Mouse (Mus musculus) stomach, postnatal 0 days (tissue): Measurements from ENCODE around the gene Hoxb6. TPM values are rescaled to one million over a fixed set of nuclear protein-coding genes. Genes with fewer than 3 reads are reported as not detected.

Source experiments
- ATAC-seq: fragments of 200-750 bp; cut with Nextera tagmentation; 2 replicates; pipeline ENCODE4 v1.8.0; 2017; ENCODE audit not compliant: low FRiP score, low TSS enrichment
- DNase-seq: peaks from one replicate; pipeline ENCODE4 v3.0.0-alpha.2; 2016; ENCODE audit warnings: low spot score
- H3K27ac ChIP-seq: fragments of 300-500 bp; sonication (generic); replicated peaks from 2 replicates; pipeline ENCODE4 v1.5.1; 2014; ENCODE audit warnings: mild to moderate bottlenecking, control low read depth
- H3K27me3 ChIP-seq: fragments of 300-500 bp; sonication (generic); 2 replicates; pipeline ENCODE4 v1.6.1; 2014; ENCODE audit warnings: low read length; ENCODE audit not compliant: control insufficient read depth, insufficient read depth
- H3K36me3 ChIP-seq: fragments of 300-500 bp; sonication (generic); 2 replicates; pipeline ENCODE4 v1.6.1; 2014; ENCODE audit warnings: low read length, mixed read lengths; ENCODE audit not compliant: control insufficient read depth, insufficient read depth
- H3K4me1 ChIP-seq: fragments of 300-500 bp; sonication (generic); replicated peaks from 2 replicates; pipeline ENCODE4 v1.6.1; 2014; ENCODE audit warnings: antibody characterized with exemption; ENCODE audit not compliant: control insufficient read depth, insufficient read depth
- H3K4me2 ChIP-seq: fragments of 300-500 bp; sonication (generic); replicated peaks from 2 replicates; pipeline ENCODE4 v1.6.1; 2014; ENCODE audit warnings: low read depth, mild to moderate bottlenecking, control low read depth, moderate library complexity
- H3K4me3 ChIP-seq: fragments of 300-500 bp; sonication (generic); 2 replicates; pipeline ENCODE4 v1.5.1; 2014; ENCODE audit warnings: low read depth, low read length, control low read depth
- H3K9ac ChIP-seq: fragments of 300-500 bp; sonication (generic); 2 replicates; pipeline ENCODE4 v1.6.1; 2014; ENCODE audit warnings: mild to moderate bottlenecking, low read length, control low read depth, mixed read lengths
- H3K9me3 ChIP-seq: fragments of 300-500 bp; sonication (generic); 2 replicates; pipeline ENCODE4 v1.6.1; 2016; ENCODE audit warnings: low read length; ENCODE audit not compliant: control insufficient read depth
- CTCF ChIP-seq: IDR thresholded peaks from 2 replicates; pipeline ENCODE4 v1.5.1; 2016; ENCODE audit warnings: antibody characterized with exemption, low read depth, mild to moderate bottlenecking, moderate library complexity
- EP300 ChIP-seq: optimal IDR thresholded peaks from 2 replicates; pipeline ENCODE3; 2016; ENCODE audit warnings: antibody characterized with exemption
- WGBS: fragments of 180-500 bp; shearing (Covaris S2); extraction: QIAGEN DNeasy Blood & Tissue Kit; methylation state at CpG from one replicate; pipeline ENCODE4 v1.1.7; 2014; 5-methylcytosine and 5-hydroxymethylcytosine counted together
- polyA plus RNA-seq: library from polyadenylated mRNA; unstranded; fragments of >200 nt; fragmentation: Nextera tagmentation; extraction: Ambion mirVana; gene quantifications from 2 replicates; pipeline ENCODE4 v1.2.1, GENCODE M21; 2015

The Hoxb6 gene
- polyA plus RNA-seq, 1 experiment from 2014 or later, result 7.9 TPM

DNA sequence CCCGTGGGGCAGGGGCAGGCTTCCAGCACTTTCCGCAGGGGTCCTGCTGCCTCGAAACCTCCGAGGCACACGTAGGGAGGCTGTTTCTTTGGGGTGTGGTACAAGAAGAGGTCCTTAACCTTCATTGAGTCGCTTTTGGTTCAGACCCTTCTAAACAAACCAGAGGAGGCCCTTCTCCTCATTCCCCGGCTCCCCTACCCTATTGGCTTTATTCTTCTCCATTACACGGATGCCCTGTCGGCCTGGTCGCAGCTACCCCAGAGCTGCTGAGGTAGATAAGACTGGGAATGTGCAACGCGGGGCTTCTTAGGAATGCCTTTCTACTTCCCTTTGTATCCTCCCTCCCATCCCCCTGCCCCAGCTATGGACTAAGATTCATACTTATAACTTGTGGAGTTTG is 34.4 kb downstream of the Hoxb6 start:
- Histone ChIP-seq H3K4me2 (peak overlapping the region; percentile 64), H3K9ac (peak overlapping the region; percentile 70), H3K27ac (peak overlapping the region; percentile 84), H3K27me3 (no peaks in the 10 kb centered on the region; the same call in 1 of the 2 replicates), H3K4me1 (0 out of 2 replicates have a peak, but pooled peaks cover under 1% of the 10 kb centered on the region), H3K9me3 (no peaks in the 10 kb centered on the region), H3K36me3 (no peaks in the 10 kb centered on the region), H3K4me3 (peak overlapping the region; percentile 31)
- no peak for DNase-seq
- WGBS, result 21% methylated on average over 12 of the region's 12 CpGs
- 0 out of 2 replicates have a peak, but pooled peaks have one; percentile 10 for ATAC-seq
- TF ChIP-seq CTCF (no peak), EP300 (no peak)

DNA sequence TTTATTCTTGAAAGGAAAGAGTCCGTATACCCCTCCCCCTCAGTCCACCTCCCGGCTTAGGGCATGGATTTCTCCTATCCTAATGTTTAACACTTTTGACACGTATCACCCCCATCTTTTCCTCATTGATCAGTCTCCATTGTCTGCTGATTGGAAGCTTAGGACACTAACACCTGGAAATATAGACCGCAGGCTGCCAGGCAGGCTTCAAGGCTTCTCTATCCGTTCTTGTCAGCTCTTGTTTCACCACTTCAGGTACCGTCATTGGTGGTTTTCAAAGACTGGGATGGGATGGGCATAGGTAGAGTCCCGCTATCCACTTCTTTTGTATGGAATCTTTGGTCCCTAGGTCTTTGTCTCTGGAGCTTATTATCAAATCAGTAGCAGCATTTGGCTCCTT is 34.8 kb downstream of the Hoxb6 start:
- Histone ChIP-seq H3K9me3 (no peaks in the 10 kb centered on the region), H3K4me1 (0 out of 2 replicates have a peak, but pooled peaks cover 3% of the 10 kb centered on the region), H3K27me3 (no peaks in the 10 kb centered on the region; the same call in 1 of the 2 replicates), H3K4me3 (no peak overlapping the region), H3K27ac (peak overlapping the region; percentile 84), H3K4me2 (peak overlapping the region; percentile 64), H3K36me3 (no peaks in the 10 kb centered on the region), H3K9ac (no peak overlapping the region; the same call in 1 of the 2 replicates)
- TF ChIP-seq CTCF (no peak), EP300 (no peak)
- WGBS, result 14% methylated on average over 7 of the region's 7 CpGs
- DNase-seq (no peak), ATAC-seq (no peak)

DNA sequence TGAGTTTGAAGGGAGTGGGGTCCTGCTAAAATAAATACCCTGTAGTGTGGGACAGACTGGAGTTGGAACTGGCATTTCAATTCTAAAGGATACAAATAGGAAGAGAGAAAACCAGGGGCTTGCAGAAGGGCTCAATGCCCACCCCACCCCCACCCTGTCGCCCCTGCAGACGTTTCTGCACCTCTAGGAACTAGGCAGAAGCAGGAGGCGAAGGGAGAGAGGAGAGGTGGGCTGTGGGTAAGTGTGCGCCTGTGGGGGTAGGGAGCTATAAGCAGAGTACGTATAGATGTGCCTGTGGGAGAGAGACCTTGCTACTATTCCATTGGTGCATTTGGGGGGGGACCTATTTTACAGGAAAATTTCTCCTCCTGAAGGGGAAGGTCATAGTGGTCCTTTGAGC is 35.5 kb downstream of the Hoxb6 start:
- peak overlapping the region; percentile 27; the same call in 1 of the 2 replicates for H3K9ac ChIP-seq
- 0 out of 2 replicates have a peak overlapping the region, but pooled peaks have one; percentile 4 for H3K4me3 ChIP-seq
- no peak for TF ChIP-seq EP300
- no peak for TF ChIP-seq CTCF
- no peaks in the 10 kb centered on the region; the same call in 1 of the 2 replicates for H3K27me3 ChIP-seq
- H3K36me3 ChIP-seq, result no peaks in the 10 kb centered on the region
- H3K4me2 ChIP-seq, result peak overlapping the region; percentile 64
- 0 out of 2 replicates have a peak, but pooled peaks cover 3% of the 10 kb centered on the region for H3K4me1 ChIP-seq
- H3K27ac ChIP-seq, result peak overlapping the region; percentile 84
- H3K9me3 ChIP-seq, result no peaks in the 10 kb centered on the region
- 20% methylated on average over 5 of the region's 5 CpGs for WGBS
- no peak for ATAC-seq
- DNase-seq, result no peak

DNA sequence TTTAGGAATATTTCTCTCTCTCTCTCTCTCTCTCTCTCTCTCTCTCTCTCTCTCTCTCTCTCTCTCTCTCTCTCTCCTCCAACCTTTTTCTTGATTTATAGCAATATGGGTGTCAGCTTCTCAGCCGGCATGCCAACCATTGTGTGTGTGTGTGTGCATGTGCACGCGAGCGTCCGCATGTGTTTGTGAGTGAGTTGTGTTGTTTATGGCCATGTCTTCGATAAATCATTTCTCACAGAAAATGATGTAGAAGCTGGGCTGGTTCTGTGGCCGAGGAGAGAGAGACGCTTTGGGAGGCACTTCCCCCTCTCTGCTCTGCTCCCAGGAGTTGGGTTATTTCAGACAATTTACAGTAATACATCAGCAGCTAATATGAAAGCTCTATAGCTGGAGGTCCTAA is 36.3 kb downstream of the Hoxb6 start:
- 0 out of 2 replicates have a peak, but pooled peaks cover 3% of the 10 kb centered on the region for H3K4me1 ChIP-seq
- H3K9me3 ChIP-seq, result no peaks in the 10 kb centered on the region
- WGBS, result 20% methylated on average over 8 of the region's 8 CpGs
- no peak for ATAC-seq
- peak overlapping the region; percentile 64 for H3K4me2 ChIP-seq
- no peaks in the 10 kb centered on the region for H3K36me3 ChIP-seq
- H3K9ac ChIP-seq, result no peak overlapping the region
- peak overlapping the region; percentile 84 for H3K27ac ChIP-seq
- no peak for DNase-seq
- TF ChIP-seq CTCF (no peak), EP300 (no peak)
- peak overlapping the region; percentile 1; the same call in 1 of the 2 replicates for H3K4me3 ChIP-seq
- no peaks in the 10 kb centered on the region; the same call in 1 of the 2 replicates for H3K27me3 ChIP-seq

DNA sequence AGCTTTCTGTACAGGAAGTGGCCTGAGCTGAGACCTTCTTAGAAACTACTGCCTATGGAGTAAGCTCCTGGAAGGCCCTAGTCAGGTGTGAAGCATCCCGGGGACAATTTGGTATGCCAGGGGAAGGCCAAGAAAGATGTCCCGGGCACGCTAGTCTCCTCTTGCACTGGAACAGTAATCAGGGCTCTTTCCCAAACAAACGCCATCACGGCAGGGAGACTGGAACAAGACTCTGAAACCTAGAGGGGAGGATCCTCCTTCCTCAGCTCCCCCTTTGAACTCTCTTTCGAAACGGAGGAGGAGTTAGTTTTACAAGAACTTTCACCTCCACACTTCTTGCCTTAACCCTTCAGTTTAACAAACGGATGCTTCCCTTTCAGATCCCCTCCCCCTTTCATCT is 39.8 kb downstream of the Hoxb6 start:
- H3K36me3 ChIP-seq, result no peaks in the 10 kb centered on the region
- ATAC-seq (no peak), DNase-seq (no peak)
- H3K4me1 ChIP-seq, result 0 out of 2 replicates have a peak, but pooled peaks cover 9% of the 10 kb centered on the region
- peak overlapping the region; percentile 76 for H3K9ac ChIP-seq
- TF ChIP-seq CTCF, result no peak
- no peak for TF ChIP-seq EP300
- H3K9me3 ChIP-seq, result no peaks in the 10 kb centered on the region
- WGBS, result 5% methylated on average over 8 of the region's 8 CpGs
- peak overlapping the region; percentile 53 for H3K4me3 ChIP-seq
- H3K4me2 ChIP-seq, result peak overlapping the region; percentile 66
- peak overlapping the region; percentile 94 for H3K27ac ChIP-seq
- H3K27me3 ChIP-seq, result no peaks in the 10 kb centered on the region; the same call in 1 of the 2 replicates

DNA sequence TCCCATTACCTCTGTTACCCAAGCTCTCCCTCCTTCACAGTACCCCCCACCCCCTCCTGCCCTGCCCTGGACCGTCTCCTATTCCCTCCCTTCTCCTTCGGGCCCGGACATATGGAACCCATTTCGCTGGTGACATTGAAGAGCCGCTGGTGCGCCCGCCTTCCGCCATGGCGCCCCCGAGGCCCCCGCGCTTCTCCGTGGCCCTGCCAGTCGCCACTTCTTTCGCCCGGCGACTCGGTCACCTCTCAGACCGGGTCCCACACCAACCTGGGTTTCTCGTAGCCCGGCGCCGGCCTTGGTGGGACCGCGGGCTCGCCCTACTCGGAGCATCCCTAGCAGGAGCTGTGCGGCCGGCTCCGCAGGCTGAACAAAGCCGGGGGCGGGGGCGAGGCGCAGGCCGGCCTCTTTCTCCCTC is 40.3 kb downstream of the Hoxb6 start:
- Histone ChIP-seq H3K4me2 (peak overlapping the region; percentile 66), H3K27me3 (no peaks in the 10 kb centered on the region; the same call in 1 of the 2 replicates), H3K4me3 (peak overlapping the region; percentile 53), H3K9ac (peak overlapping the region; percentile 76), H3K27ac (peak overlapping the region; percentile 94), H3K4me1 (0 out of 2 replicates have a peak, but pooled peaks cover 9% of the 10 kb centered on the region), H3K36me3 (no peaks in the 10 kb centered on the region), H3K9me3 (no peaks in the 10 kb centered on the region)
- DNase-seq (no peak), ATAC-seq (peak; percentile 59; the same call in 1 of the 2 replicates)
- WGBS, result 9% methylated on average over 35 of the region's 35 CpGs
- TF ChIP-seq CTCF (no peak), EP300 (no peak)
